Mouse (Mus musculus) 3134 (cell line): ENCODE results near the gene Fam162b.

Source experiments
- DNase-seq: peaks from one replicate; pipeline ENCODE4 v3.0.0-alpha.2; 2011; ENCODE audit warnings: low spot score; ENCODE audit not compliant: insufficient read length; ENCODE audit errors: extremely low read depth

The Fam162b gene

DNA sequence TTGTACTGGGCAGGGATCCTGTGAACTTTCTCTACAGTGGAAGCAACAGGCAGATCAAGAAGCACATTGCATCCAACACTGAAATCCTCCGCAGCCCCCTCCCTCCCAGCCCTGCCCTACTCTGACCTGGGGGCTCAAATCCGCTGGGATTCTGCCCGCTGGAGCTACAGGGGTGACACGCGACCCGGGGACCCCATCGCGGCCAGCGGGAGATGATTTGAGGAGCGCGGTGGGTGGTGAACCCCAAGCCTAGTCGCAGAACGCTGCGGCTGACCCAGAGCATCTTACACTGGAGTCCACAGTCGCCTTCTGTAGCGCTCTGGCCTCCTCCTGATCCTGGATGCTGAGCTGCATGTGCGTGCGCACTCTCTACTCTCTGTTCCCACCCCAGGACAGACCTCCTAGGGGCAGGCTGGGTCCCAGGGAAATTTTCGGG, at the start of gene Fam162b:
Gene Fam162b (minus strand): TSS at position 379 of the 436 bp plus-strand sequence.
- peak; percentile 1 for DNase-seq

DNA sequence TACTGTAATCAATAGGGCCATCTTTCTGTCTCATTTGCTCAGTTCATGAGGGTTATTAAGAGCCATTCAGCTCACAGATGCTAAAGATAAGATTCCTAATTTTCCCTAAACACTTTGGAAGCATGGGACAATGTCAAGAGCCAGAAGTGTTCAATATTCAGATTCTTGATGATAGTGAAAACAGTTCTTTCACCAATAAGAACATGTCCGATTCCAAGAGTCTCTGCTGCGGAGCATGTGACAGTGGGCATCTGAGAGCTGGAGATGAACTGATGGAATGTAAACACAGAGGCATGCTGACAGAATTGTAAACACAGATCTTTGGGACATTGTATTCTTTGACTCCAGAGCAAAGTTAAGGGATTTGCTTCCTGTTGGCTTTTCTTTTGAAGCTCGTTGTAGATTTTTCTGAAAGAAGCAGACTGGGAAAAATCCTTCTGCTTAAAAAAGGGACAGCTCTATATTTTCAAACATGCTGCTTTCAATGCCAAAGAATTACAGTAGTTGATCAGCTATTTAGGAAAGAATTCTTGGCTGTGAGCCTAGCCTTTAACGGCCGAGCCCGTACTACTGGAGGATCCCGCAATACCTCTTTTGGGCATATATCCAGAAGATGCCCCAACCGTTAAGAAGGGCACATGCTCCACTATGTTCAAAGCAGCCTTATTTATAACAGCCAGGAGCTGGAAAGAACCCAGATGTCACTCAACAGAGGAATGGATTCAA, 41.3 kb upstream of the Fam162b start, which contains the start of gene Gprc6a:
Gene Gprc6a (minus strand): TSS at position 51 of the 726 bp plus-strand sequence.
- DNase-seq: no peak

DNA sequence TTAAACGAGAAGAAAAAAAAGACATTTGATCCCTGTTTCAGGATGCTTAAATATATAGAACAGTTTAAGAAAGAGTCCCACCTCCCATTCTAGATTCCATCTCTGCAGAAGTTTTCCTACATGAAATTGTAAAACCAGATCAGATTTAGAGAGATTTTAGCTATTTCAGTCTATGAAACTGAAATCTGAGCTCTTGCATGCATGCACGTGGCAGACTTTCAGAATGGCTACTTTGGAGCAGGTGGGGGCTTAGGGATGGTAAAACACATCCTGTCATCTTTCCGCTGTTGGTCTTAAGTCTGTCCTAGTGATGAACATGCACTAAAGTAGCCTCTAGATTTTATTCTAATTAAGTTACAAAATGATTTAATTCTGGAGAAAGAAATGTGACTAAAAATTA, 30.9 kb upstream of the Fam162b start:
- no peak for DNase-seq

DNA sequence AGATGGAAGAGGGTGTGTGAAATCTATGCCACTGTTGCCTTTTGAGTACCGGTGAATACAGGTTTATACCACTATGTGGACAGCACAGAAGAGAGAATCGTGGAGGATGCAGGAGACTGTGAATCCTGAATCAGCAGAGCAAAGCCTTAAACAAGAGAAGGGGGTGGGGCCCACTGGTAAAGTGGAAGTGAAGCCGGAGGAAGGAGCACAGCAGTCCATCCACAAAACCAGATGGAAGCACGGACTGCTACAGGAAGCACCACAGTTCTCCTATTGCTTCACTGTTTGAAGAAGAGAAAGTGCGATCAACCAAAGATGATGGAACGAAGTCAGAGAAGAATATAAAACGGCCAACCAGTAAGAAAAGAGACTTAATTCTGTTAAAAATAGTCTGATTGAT, 29.8 kb upstream of the Fam162b start:
- DNase-seq: no peak

DNA sequence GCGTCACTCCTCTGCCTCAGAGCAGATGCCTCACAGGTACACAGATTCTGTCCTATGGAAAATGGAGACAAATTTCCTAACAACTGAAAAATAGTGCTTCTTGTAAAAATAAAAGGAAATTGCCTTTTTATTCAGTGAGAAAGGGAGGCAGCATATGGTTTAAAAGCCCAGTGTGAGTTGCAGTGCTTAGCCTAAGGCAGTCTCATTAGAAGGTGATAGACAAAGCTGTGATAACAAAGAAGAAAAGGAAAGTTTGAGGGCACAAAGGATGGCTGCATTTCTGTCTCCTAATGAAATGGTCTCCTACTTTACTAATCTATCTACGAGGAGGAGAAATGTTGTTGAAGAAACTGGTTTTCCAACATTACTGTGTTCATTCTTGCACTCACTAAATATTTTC, 28.2 kb upstream of the Fam162b start:
- DNase-seq: no peak

DNA sequence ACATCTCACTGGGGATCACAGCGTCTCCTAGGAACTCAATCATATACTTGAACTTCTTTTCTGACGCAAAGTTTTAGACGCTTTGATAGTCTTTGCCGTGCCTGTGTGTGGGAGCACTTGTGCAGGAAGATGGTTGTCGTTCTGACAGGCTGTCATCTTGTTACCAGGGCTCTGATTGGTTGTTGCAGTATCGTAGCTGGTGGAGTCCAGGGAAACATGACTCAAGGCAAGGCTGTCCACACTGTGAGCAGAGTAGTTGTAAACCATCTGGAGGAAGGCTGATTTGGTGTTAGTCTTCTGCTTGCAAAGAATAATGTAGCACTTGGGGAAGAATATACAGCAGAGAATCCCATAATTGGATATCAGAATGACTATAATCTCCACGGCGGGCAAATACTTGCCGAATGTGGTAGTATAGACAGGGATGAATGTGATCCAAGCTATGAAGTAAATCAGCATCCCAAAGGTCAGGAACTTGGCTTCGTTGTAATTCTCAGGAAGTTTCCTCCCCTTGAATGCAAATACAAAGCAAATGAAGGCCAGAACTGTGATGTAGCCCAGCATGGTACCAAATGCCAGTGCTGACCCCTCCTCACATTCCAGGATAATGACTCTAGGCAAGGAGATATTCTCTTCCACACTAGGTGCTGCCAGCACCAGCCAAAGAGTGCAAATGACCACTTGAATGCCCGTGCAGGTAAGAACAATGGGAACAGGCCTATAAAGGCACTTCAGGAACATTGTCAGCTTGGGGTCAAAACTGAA, 24.7 kb upstream of the Fam162b start:
- DNase-seq: no peak

DNA sequence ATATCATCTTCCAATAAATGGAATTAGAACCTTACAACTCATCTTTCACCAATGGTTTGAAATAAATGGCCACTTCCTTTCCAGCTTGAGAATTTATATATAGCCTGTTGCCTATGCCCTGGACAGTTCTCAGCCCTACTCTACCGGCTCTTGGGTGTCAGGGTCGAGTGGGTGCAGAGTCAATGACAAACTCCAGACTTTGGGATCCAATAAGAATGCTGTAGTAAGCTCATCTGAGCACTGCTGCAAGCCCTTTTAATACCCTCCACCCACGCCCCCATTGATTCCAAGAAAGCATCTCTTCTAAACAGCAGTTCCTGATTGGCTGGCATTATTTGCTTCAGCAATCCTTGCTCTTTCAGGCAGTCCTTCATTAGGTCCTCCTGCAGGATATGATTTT, 23.1 kb upstream of the Fam162b start:
- no peak for DNase-seq

DNA sequence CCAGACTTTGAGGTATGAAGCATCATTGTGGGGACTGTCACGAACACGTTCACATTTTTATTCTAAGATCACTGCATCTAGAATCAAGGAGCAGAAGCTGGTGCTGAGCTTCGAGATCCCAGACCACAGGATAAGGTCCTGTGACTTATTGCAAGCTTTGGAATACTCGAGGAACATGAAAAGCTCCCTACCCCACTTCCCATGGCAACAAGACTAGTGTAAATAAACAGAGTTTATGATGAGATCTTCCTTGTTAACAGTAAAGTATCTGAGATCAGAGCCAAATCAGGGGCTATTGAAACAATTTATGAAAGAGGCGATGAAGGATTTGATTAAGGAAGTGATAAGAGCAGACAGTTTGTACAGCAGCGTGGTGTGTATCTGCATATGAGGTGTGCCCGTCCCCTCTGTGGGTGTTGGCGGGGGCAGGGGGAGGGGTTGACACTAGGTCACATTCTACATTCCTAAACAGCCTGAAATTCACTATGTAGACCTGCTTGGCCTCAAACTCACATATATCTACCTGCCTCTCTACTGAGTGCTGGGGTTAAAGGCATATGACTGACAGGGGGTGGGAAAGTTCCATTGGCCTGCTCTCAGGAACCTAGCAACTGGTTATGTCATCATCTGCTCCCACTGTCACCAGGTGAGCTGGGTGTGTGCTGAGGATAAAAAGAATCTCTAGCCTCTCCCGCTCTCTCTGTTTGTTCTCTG, 21.8 kb upstream of the Fam162b start:
- no peak for DNase-seq

DNA sequence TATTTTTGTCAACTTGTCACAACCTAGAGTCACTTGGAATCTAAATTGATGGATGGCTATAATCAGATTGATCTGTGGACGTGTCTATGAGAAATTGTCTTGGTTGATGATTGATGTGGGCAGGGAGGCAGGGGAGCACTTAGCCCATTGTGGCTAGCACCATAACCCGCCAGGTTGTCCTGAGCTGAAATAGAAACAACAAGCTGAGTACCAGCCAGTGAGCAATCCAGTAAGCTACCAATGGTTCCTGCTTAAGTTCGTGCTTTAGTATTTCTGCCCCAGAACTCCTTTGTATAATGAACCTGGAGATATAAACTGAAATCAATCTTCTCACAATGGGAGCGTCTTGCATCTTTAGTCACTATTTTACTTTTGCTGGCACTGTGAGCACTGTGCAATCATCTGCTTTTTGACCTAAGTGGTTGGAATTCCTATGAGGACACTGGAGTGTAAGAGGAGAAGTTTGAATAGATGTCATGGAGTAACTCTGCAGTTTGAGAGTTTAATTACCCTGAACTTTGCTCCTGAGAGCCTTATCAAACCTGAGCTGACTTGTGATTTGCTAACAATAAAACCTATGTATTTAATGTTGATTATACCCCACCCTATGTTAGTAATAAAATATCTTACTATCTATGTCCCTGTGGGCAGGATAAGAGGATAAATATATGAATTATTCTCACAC, 19.6 kb upstream of the Fam162b start:
- no peak for DNase-seq

DNA sequence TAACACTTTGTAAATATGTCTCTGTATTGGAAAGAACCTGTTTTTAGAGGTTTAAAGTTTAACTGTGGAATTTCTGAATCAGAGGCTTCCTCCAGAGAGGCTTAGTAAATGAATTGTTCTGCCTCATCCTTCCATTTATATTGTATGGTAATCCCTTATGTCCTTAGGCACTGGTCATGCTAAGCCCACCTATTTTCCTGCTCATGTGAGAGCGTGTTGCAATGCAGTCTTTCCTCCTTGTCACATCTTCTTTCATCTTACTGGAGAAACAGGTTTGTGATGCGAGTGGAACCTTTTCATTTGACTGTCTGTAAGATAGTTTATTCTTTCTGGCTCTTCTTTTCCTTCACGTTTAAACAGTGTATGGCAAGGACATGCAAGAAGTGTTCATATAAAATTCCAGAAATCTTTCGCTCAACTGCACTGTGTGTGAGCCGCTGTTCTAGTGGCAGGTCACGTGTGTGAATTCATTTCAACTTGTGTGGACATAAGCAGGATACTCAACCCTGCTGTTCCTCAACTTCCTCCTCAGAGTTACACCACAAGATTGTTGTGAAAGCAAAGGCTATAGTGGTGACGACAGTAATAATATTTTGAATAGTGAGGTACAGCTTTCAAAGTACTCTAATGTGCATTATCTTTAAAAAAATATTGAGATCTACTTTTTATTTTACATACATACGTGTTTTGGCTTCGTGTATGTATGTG, 6.8 kb upstream of the Fam162b start:
- DNase-seq: no peak

DNA sequence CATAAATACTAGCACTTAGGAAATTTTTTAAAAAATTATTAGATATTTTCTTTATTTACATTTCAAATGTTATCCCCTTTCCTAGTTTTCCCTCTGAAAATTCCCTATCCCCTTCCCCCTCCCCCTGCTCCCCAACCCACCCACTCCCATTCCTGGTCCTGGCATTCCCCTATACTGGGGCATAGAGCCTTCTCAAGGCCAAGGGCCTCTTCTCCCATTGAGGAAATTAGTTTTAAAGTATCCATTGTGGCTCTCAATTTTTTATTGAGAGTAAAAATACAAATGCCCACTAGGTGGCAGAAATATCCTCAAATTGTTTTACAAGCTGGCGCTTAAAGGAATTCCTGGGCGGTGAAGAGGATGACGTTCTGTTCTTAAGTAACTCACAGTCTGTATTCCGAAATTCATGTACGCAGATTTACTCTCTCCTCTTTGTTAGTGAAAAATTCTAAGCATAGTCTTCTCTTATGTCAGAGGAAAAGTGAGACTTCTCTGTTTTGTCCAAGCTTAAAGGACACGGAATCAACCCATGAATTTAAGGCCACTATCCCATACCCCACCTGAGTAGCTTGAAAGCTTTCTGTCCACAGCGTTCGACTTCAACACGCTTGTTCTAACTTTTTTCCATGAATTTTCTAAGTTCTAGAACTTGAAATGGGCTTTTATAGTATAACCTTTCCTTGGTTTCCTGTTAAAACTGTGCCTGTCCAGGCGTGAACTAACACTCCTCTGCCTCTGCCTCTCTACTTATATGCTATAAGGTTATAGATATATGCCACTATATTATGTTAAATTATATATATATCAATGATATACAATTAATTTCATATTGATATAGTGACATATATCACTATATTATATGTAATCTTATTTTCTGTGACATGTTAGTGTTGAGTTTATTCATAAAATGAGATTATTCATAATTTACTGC, 4.9 kb upstream of the Fam162b start:
- peak; percentile 6 for DNase-seq

DNA sequence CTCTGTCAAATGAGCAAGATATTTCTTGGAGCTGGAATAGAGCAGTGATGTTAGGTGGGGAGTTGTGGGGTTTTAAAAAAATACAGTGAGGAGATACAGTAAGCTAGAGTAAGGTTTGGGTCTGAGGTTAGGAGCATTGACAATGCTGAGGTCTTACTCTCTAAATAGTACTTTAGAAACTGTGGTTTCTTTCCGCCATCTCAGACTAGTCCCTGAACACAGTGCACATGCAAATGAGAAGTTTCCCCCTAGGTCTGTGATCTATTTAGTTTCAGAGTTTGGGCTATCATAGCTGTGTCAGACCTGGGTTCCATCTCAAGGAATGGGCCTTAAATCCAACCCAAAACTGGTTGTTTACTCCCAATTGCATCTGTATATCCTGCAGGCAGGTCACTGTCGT, 1.3 kb upstream of the Fam162b start:
- DNase-seq: no peak

DNA sequence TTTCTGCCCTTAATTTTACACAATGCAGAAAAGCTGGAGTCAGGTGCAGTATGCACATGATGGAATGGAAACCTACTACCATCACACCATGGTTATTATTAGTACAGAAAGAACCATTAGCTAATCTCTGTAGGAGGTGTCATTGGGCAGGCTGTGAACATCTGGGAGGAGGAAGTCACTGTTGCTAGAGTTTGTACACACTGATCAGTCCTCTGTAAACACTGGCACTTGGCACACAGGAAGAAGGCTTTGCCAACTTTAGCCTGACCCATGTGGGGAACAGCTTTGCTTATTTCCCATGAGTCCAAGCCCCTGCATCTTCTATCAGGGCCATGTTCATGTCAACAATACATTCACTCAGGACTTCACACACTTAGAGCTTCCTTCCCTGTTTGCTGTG, 5.4 kb downstream of the Fam162b start:
- no peak for DNase-seq

DNA sequence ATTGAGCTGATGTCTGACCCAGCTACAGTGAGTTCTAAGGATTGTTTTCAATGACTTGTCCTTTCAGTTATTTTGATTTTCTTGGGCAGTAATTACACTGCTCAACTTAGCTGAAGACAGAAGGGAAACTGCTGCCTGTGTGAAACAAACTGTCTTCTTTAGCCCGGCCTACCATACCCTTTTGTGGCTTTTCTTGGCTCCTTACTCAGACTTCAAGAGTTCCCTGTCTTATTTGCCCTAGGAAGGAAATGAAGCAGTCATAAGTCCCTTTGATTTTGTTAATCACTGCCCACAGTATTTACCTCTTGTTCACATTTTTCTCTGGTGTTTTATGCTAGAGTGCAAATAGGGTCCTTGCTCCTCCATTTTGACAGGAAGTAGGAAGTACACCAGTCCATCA, 5.9 kb downstream of the Fam162b start:
- DNase-seq: no peak

DNA sequence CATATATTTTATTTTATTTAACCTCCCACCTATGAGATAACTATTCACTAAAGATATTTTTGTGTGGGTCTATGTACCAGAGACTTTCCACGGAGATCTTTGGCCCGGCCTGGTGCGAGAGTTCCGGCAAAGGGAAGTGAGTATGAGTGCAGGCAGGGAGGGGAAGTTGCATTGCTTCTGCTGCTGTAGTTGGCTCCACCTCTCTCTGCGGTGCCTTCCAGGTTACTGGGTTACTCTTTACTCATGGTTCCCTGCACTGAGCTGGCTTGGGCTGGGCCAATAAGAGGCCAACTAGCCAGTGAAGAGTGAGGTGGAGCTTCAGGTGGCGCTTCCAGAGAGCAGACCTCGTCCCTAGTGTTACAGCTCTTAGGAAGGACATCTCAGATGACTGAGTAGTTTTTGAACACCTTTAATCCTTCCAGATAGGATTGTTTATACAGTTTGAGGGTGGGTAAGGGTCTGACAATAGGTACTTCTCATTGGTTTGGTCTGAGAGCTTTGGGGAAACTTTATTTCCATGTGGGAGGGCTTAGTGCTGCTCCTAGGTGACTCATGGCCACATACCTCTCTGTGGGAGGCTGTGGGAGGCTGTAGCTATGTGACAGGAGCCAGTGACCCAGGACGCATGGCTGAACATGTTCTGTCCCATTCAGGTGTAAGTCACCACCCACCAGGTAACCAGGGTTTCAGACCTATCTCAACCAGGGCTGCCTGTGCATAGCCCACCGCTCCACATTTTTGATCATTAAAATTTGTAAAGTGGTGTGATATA, 18.9 kb downstream of the Fam162b start:
- no peak for DNase-seq

DNA sequence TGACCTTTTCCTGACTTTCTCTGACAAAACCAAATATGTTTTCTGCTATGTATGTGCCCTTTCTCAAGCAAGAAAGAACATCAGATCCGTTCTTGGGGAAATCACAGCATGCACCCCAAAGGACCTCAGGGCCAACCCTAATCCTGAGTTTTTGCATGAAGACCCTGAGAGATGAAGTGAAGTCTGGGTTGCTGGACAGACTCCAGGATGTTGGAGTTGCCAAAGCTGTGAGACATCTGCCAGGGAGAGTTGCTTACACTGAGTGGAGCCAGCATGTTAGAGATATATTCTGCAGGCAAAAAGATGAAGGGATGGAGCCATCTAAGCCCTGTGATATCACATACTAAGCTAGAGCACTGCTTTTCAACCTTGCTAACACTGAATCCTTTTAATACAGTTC, 34.3 kb downstream of the Fam162b start:
- DNase-seq: no peak

DNA sequence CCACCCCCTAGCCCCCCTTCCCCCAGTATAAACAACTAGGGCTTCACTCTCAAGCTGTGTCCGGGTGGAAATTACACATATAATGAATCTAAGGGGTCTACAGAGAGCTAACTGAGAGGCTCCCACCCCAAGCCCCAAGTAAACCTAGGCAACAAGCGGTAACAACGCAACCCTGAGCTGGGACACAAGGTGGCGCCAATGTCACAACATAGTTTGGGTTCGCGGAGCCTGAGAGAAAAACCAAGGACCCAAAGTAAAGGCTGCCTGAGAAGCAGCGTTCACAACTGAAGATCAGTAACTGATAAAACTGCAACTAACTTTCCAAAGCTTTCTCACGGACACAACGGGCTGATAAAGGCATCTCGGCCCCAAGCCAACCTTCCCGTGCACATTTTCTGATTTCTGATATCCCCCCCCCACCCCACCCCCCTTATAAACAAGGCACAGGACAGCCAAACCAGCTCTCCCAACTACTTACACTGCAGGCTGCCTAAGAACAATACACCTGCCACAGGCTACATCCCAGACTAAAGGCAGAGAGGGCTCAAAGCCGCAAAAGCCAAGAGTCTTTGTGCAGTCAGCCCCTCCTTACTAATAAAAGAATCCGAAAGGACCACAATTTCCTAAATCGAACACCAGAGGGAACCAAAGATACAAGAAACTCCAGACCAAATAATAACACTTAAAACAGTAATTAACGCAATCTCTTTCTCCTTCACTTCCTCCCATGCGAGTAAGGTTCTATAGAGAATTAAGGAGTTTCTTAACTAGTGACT, 36.8 kb downstream of the Fam162b start:
- peak; percentile 2 for DNase-seq
